Mouse (Mus musculus) kidney, postnatal 10 days (tissue): ENCODE results near the gene Slc29a3.
"Not testable (repeated sequence)": the region's sequence is repeated elsewhere in the genome, so short reads cannot be mapped to it uniquely, and the experiment has no call there.

ENCODE experiments used
- DNase-seq: peaks from one replicate; pipeline ENCODE4 v3.0.0; 2021; ENCODE audit warnings: mixed read lengths

The Slc29a3 gene

DNA sequence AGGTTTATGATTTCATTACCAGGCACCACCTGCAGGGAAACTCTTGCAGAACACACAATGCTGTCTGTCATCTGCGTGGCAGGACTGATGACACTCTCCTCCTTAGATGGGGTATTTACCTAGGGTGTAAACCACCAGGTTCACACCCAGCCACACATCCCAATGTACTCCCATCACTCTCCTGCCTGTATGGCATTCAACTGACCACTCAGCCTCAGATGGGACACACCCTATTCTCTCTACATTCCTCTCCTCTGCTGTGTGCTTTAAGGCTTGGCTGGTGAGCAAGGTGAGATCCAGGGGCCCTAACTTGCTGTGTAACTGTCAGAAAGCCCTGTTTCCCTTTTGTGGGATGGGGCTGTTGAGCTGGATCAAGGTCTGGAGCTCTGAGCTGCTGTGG, 9.5 kb upstream of the Slc29a3 start:
- no peak for DNase-seq

GRCm38 (mm10) chr10:60760377-60760776, 7.8 kb upstream of the Slc29a3 start:
- DNase-seq: peak; percentile 96

DNA sequence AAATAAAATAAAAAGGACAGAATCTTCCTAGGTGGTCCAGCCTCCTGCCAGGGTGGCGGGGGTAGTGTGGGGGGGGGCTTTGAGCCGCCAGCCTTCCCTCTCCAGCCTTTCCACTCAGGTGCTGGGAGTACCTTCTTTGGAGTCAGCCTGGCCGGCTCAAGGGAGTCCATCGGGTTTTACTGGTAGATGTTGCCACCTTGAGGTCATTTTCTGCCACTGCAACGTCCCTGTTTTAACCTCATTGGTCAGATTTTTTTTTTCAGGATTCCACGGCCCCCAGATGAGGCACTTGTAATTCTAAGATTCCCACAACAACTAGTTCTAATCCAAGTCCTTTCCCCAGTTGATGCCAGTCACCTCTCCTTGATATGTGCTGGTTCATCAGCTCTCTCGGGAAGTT, 4.4 kb upstream of the Slc29a3 start:
- peak; percentile 83 for DNase-seq

DNA sequence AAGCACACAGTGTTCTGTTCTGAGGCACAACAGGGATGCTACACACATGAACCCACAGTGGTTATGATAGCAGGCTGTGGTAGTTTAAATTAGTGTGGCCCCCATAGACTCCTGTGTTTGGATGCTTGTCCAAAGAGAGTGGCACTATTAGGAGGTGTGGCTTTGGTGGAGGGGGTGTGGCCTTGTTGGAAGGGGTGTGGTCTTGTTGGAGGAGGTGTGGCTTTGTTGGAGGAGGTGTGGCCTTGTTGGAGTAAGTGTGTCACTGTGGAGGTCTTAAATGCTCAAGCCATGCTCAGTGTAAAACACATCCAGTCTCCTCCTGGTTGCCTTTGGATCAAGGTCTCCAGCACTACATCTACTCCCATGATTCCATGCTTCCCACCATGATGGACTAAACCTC, 3.6 kb upstream of the Slc29a3 start:
- no peak for DNase-seq

- DNase-seq: no peak
Observed at GRCm38 (mm10) chr10:60753941-60754340, 1.3 kb upstream of the Slc29a3 start.

- no peak for DNase-seq
Observed at GRCm38 (mm10) chr10:60753261-60753660, 667 bp upstream of the Slc29a3 start.

GRCm38 (mm10) chr10:60747667-60748212, 4.9 kb downstream of the Slc29a3 start:
- peak; percentile 32 for DNase-seq

- DNase-seq: no peak
Observed at GRCm38 (mm10) chr10:60746512-60746911, 6.1 kb downstream of the Slc29a3 start.

DNA sequence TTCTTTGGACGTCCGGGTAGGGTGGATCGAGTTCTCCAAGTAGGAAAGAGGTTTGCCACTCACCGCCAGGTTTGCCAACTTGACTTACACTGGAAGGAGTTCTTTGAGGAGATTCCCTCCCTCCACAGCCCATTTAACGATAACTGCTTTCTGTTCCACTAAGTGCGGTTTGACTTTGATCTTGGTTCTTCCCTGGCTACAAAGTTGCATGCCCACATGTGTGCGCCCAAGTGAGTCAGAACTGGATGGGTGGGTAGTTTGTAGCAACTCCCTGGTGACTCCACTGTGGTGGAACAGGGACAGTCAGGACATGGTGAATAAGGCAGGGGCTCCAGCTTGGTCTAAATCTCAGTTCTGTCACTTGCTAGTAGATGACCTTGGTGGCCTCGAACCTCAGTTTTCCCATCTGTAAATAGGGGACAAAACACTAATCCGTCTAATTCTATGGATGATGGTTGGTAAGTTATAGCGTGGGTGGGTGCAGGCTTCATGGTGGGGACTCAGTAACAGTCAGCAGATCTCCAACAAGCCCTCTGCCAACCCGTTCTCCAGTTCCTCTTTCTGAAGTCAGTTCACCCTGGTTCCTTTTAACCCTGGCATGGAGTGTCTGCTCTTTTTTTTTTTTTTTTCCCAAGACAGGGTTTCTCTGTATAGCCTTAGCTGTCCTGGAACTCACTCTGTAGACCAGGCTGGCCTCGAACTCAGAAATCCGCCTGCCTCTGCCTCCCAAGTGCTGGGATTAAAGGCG, 7.9 kb downstream of the Slc29a3 start:
- DNase-seq: no peak

GRCm38 (mm10) chr10:60743681-60744080, 8.9 kb downstream of the Slc29a3 start:
- no peak for DNase-seq

- DNase-seq: no peak
Observed at GRCm38 (mm10) chr10:60742942-60743341, 9.7 kb downstream of the Slc29a3 start.

DNA sequence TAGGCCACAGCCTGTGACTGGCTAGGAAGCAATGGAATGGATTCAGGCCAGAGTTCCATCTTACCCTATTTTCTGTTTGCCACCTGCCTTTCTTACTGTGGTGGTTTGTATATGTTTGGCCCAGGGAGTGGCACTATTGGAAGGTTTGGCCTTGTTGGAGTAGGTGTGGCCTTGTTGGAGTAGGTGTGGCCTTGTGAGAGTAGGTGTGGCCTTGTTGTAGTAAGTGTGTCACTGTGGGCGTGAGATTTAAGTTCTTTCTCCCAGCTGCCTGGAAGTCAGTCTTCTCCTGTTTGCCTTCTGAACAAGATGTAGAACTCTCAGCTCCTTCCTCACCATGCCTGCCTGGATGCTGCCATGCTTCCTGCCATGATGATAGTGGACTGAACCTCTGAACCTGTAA, 10.3 kb downstream of the Slc29a3 start:
- DNase-seq: not testable (repeated sequence)

DNA sequence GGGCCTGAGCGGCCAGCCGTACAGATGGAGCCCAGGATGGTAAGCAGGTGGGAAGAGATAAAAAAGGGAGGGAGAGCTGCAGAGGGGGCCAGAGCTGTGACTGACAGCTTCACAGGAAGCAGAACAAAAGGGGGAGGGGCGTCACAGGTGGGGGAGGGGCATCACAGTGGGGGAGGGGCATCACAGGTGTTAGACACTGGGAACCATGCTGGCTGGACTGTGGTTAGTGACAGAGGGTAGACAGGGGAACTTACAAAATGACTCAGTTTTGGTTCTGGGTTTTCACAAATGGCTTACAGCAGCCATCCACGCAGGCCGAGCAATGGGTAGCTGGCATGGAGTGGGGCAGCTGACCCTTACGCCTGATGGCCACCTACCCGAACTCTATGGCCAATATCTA, 11.2 kb downstream of the Slc29a3 start:
- no peak for DNase-seq

DNA sequence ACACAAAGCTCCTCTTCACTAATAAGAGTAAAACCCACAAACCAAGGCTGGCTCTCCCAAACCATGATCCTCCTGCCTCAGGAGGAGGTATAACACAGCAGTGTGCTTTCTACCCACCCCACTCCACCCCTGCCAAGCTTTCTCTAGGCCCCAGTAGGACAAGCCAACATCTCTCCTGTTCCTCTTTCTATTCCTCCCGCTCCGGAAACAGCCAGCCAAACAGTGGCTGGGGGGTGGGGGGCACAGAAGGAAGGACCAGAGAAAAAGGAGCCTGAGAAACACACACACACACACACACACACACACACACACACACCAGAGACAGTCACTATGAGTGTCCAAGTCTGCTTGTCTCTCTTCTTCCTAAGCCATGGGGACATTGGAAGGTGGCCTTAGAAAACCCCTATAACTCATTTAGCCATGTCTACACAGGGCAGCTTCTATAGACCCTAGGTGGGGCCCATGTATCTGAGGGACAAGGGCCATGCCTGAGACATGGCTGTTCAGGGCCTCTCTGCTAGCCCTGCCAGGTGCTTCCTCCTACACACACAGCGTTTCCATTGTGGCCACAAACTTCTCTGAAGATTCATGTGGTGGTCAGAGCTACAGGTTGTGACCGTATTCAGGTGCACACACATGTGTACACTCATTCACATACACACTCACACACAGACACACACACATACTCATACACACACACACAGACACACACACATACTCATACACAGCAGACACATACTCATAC, 12.8 kb downstream of the Slc29a3 start:
- no peak for DNase-seq

GRCm38 (mm10) chr10:60737886-60738640, 14.5 kb downstream of the Slc29a3 start:
- no peak for DNase-seq

DNA sequence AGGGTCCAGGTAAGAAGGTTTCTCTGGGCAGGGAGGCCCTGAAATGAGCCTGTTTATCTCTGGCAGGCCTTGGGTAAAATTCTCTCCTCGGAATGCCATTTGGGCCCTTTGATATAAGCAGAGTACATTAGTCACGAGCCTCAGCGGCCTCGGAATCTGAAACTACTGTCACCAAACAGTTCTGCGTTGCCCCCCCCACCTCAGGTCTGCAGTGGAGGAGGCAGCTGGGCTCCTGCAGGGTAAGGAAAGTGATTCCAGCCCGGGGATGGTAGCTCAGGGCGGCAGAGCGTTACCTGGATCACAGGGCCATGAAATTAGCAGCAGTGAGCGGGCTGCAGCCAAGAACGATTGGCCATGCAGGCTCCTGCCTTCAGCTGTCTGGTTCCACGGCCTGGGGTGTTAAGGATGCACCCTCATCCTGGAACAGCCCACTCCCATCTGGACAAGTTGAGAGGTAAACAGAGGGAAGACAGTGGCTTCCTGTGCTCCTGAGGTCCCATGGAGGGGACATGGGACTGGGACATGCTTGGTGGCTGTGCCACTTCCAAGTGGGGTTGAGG, 15.3 kb downstream of the Slc29a3 start:
- DNase-seq: no peak

- DNase-seq: no peak
Observed at GRCm38 (mm10) chr10:60735737-60736136, 16.9 kb downstream of the Slc29a3 start.

DNA sequence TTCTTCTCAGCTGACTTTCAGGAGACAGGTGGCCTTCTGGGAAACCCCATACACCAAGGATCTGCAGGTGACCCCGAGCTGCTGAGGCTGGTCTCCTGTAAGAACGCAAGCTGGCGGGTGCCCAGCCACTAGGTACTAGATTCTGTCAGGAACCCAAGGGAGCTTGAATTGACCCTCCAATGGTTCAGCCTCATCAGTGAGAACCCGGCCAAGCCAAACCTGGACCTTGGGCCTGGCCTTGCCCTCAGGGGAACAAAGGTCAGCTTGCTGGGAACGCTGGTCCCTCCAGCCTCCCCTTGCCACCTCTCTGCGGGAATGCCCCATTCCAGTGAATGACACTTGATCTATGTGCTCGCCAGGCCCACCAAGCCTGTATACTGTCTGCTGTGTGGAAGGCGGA, 19.1 kb downstream of the Slc29a3 start:
- no peak for DNase-seq

DNA sequence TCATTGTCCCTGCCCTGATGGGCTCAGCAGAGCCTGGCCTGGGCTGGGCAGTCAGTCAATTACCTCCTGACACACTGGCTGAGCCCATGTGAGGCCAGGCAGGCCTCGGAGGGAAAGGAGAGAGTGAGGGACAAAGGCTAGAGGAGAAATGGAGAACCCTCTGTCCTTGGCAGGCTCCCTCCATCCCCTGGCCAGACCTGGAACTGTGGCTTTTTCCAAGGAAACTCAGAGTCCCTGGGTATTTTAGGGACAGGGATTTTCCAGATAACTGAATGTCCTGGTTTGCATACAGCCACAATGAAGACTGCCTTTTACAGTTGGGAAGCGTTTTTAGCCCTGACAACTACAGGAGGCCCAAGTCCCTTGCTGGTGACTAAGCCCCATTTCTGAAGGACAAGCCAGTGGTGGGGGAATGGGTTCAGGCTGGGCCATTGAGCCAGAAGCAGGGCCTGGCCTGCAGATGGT, 20.2 kb downstream of the Slc29a3 start:
- no peak for DNase-seq

GRCm38 (mm10) chr10:60731742-60732141, 20.9 kb downstream of the Slc29a3 start:
- DNase-seq: no peak

DNA sequence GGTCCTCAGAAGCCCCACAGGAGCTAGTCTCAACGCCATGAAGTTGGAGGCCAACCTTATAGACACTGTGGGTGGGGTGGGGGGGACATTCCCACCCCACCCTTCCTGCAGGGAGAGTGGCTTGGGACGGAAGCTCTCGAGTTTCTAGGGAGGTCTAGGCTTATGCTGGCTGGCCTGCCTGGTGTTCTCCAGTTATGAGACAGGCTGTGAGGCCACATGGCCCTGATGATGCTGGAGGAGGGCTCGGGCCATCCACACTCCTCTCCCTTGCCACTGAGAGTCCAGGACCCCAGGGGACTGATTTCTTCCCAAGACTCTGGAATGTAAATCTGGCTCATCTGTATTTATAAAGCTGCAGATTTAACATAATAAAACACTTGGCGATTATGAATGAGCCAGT, 25.3 kb downstream of the Slc29a3 start:
- DNase-seq: no peak

- DNase-seq: no peak
Observed at GRCm38 (mm10) chr10:60726896-60727295, 25.7 kb downstream of the Slc29a3 start.

DNA sequence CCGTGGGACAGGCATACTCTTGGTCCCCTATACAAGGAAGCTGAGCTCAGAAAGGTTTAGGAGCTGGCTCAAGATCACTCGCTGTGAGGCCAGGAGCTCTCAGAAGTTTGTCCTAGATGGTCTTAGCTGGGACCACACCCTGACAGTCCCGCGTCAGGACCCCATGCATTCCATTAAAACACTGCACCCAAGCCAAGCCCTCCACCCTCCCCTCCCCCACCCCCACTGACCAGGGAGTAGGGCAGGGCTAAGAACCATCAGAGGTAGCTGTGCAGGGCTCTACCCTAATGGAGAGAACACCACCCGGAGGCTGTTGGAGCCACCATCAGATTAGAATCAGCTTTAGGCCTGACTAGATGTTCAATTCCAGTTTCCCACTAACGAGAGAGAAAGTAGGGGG, 28.1 kb downstream of the Slc29a3 start:
- DNase-seq: no peak
